Mouse (Mus musculus): Measurements from ENCODE around the gene Ppfia2.

The Ppfia2 gene

GRCm38 (mm10) chr10:106914822-106915221 lies 444.7 kb downstream of the Ppfia2 start:
- DNase-seq (ENCODE audit: low spot score), result no peak

DNA sequence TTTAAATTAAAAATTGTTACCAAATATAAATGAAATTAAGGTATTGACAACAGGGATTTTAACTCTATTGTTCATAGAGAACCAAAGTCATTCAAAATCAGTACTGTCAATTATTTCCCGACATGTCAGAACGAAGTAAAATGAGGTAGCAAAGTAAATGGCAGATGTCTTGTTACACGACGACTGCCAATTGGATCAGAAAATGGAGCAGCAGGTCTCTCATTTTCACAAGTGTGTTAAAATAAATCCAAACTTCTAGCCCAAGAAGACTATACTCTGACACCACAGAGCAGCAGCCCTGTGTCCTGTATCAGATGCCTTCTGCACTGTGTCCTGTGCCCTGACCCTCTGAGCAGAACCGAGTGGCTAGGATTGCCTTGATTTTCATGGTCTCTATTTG lies 454.2 kb downstream of the Ppfia2 start:
- no peak for DNase-seq (ENCODE audit: low spot score)

GRCm38 (mm10) chr10:106924798-106925197 lies 454.7 kb downstream of the Ppfia2 start:
- no peak for DNase-seq (ENCODE audit: low spot score)

- no peak for DNase-seq (ENCODE audit: low spot score)
Measured at GRCm38 (mm10) chr10:106928576-106929332, 458.6 kb downstream of the Ppfia2 start.

DNA sequence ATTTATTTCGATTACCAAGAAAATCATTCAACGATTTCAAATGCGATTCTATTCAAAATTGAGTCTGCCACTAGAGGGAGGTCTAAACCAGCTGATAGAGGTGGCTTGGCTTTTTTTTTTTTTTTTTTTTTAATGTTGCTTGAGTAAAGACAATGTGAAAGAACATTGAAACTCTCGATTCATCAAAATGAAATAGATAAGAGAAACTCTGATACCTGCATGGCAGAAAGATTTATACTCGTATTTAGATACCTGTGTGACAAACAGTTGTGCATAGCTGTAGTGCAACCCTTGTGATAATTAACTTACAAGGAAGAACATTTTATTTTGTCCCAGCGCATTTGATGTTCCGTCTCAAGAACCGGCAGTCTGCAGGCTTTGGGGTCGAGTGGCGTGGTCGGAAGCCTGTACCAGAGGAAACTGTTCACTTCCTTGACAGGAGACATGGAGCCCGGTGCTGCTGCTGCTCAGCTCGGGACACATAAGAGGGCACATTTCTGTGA lies 462.5 kb downstream of the Ppfia2 start:
- no peak for DNase-seq (ENCODE audit: low spot score)

- DNase-seq (ENCODE audit: low spot score), result no peak
Measured at GRCm38 (mm10) chr10:106936996-106937395, 466.9 kb downstream of the Ppfia2 start.

DNA sequence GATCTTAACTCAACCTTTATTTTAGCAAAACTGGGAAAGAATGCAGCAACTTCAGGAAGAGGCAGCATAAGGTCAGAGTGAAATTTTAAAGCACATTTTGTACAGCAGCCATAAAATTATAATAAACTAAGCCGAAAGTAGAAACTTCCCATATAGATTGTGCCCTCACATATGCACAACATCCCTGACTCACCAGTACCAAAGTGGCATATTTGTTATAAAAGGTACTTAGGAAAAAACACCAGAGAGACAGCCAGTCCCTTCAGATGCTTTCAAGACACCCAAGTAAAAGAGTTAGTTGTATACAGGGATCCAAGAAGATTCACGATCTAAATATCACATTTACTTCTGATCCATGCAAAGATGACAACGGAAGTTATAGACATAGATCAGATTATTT lies 468.7 kb downstream of the Ppfia2 start:
- DNase-seq (ENCODE audit: low spot score), result no peak

- DNase-seq (ENCODE audit: low spot score), result no peak
Measured at GRCm38 (mm10) chr10:106939441-106939840, 469.3 kb downstream of the Ppfia2 start.

DNA sequence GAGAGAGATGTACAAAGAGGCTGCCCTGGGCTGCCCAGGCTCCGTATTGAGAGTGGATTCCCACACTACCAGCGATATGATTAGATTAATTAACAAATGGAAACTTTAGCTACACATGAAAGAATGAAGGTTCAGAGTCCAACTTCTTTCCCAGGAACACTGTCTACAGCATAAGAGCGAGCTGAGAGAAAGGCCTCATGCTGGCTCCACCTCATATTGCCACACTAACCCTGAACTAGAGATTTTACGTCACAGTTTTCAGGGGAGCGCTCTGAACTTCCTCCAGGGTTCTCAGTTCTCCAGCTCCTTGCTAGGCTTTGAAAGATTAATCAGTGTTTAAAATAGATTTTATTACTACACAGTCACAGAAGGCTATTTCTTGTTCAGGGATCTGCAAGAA lies 471.2 kb downstream of the Ppfia2 start:
- DNase-seq (ENCODE audit: low spot score), result no peak

- no peak for DNase-seq (ENCODE audit: low spot score)
Measured at GRCm38 (mm10) chr10:106959026-106959425, 488.9 kb downstream of the Ppfia2 start.

GRCm38 (mm10) chr10:106975193-106976141 lies 505.3 kb downstream of the Ppfia2 start:
- DNase-seq (ENCODE audit: low spot score), result no peak
